Mouse (Mus musculus) spleen, embryonic (tissue): Measurements from ENCODE around the gene Arpc3.
"Not testable (repeated sequence)": the region's sequence is repeated elsewhere in the genome, so short reads cannot be mapped to it uniquely, and the experiment has no call there.

Source experiments
- CTCF ChIA-PET: fragments of 350-600 bp; sonication (Branson Sonifier 250); formaldehyde crosslinking; loops from one replicate; lab custom pipeline; 2022; lab: Charles Lee

The Arpc3 gene

GRCm38 (mm10) chr5:122430036-122430775 is 38.5 kb downstream of the Arpc3 start:
- CTCF ChIA-PET: no interaction called here

DNA sequence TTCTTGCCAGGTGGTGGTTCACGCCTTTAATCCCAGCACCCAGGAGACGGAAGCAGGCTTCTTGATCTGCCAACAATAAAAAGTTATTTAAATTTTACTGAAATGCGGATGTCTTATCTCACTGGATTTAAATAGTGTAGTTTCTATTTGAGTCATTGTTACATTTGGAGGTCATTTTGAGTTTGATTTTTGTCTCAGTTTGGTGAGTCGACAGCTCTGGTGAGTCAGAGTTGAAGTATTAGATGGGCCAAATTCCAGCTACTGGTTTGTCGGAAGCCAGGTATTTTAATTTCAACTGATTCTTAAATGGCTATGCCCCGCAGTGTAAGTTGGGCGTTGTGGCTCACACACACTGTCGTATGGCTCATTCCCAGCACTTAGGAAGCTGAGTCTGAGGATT is 39.5 kb downstream of the Arpc3 start:
- CTCF ChIA-PET: interaction anchor here (0.5 kb wide), 1 partner anchor 242 kb away, joined by 28 read pairs; no protein-coding TSS in a partner anchor

DNA sequence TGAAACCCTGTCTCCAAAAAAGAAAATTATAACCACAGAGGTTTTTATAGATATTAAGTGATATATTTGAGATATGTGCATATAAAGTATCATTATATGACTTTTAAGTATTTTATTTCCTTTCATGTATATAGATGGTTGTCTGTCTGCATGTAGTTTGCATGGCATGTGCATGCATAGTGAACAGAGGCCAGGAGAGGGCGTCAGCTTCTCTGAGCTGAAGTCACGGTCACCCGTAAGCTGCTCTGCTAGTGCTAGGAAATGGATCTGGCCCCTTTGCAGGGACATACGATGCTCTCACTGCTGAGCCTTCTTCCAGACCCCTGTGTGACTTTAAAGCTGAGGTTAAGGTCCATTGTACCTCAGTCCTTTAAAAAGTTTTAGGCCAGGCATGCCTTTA is 42.9 kb downstream of the Arpc3 start:
- CTCF ChIA-PET: interaction anchor here (0.7 kb wide), 1 partner anchor 269 kb away, joined by 3 read pairs; no protein-coding TSS in a partner anchor

DNA sequence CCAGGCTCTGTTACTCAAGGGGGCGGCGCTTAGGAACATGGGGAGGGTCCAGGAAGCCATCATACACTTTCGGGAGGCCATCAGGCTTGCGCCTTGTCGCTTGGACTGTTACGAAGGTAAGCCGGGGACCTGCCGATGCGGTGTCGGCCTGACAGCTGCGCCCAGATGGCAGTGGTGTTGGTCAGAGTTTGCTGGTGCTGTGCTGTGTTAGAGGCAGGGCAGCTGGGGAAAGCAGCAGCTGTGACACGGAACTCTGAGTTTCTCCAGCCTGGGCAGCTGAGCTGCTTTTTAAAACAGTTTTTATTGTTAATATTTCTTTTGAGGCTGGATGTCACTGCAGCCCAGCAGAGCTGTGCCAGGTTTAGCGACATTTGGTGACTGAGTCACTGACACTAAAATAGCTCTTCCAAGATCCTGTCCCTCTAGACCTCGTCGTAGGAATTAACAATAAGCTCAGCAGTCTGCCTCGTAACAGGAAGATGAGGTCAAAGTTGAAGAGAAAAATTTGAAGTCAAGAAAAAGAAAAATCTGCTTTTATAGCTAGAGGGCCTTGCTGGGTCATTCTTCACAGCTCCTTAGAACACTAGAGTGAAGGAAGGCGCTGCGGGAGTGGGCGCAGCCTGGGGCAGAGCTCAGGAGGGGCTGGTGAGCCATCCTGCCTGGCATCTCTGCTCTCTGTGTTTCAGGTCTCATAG is 47.9 kb downstream of the Arpc3 start:
- CTCF ChIA-PET: no interaction called here

DNA sequence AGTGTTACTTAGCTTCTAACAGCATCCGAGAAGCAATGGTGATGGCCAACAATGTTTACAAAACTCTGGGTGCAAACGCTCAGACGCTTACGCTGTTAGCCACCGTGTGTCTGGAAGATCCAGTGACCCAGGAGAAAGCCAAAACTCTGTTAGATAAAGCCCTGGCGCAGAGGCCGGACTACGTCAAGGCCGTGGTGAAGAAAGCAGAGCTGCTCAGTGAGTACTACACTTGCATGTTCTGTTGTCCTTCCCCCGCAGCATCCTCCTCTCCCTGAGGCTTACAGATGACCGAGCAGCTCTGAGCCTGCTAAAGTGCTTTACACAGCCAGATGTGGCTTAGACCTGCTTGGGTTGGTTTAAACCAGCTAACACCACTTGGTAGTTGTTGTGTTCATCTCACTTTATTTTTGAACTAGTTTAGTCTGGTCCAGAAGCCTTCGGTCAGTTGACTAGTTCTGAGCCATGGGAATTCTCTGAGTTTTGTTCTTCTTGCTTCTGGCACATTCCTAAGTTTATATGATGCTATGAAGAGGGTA is 48.5 kb downstream of the Arpc3 start:
- CTCF ChIA-PET: no interaction called here

DNA sequence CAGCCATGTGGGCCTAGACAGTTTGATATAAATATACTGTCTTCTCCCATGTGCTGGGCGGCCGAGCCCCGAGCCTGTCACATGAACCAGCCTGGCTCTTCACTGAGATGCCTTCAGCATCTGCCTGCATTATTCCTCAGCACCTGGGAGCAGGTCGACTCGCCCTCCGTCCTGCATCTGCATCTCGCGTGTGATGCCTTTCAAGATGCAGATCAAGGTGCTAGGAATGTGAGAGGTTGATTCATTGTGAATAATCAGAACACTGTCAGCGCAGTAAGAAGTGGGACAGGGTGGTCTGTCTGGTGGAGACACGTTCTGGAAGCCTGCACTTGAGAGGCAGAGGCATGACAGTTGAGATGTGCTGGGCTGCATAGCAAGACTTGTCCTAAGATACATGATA is 52.8 kb downstream of the Arpc3 start:
- CTCF ChIA-PET: no interaction called here

- CTCF ChIA-PET: no interaction called here
Measured at GRCm38 (mm10) chr5:122445051-122445610, 53.5 kb downstream of the Arpc3 start.

DNA sequence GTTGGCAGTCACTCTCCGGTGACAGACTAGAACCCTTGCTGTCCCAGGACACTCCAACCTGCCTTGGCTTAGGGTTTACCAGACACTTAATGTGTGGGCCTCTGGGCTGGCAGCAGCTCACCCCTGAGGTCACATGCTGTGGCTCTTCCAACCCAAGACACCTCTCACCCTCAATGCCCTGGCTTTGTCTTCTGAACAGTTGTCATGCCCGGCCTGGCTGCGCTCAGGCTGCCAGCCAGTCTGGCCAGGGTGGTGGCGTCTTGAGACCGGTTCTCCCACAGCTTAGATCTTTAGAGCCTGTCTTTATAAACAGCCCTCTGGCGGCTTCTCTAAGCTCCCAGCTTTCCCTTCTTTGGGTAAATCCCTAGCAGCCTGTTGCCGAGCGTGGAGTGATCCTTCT is 56.2 kb downstream of the Arpc3 start:
- CTCF ChIA-PET: no interaction called here

DNA sequence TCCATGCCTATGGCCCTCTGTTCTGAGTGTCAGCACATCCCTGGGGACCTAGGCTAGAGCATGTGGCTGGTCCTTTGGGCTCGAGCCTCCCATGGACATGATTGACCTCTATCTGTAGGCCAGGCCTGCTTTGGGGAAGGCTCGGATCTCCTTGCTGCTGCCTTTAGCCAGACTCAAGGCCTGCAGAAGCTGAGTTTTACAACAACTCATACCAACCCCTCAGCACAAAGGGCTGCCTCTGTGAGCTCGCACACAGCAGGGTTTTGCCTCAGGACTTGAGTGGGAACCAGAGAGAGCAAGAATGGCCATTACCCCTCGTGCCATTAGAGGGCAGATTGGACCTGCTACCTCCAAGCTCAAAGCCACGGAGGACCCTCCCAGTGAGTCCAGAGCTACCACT is 57.2 kb downstream of the Arpc3 start:
- CTCF ChIA-PET: interaction anchor here (0.6 to 0.7 kb wide), 2 partner anchors 126 to 277 kb away, joined by 3 to 6 read pairs; no protein-coding TSS in a partner anchor

DNA sequence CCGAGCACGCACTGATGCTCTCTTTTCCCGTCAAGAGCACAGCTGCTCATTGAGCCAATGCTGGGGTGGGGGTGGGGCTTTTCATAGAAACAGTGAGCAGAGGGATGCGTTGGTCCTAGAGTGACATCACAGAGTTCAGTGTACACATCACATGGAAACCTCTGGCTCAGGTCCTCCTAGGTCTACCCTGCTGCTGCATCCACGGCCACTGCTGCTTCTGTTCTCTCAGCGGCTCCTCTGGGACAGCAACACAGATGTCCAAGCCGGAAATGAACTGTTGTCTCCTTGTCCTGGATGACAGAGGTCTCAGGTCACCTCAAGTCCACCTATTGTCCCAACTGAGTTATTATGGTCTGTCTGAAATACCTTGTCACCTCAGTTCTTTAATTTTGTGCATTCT is 58.3 kb downstream of the Arpc3 start:
- CTCF ChIA-PET: no interaction called here

DNA sequence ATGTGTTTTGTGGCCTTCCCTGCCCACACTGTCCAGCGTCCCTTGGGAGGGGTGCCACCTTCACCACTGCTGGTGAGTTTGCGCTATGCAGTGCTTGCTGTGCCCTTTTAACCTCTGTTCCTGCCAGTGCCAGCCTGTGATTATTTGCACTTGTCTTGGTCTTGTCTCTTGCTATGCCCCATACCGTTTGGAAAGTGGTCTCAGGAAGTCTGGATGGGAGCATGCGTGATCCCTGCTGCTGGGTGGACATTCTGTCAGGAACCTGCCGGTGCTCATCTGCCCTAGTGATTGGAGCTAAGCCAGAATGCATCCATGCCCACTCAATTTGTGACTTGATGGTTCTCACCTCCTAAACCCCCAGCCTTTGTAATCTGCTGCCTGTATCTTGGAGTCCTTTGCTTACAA is 59.2 kb downstream of the Arpc3 start:
- CTCF ChIA-PET: no interaction called here

GRCm38 (mm10) chr5:122451324-122451723 is 59.6 kb downstream of the Arpc3 start:
- CTCF ChIA-PET: no interaction called here

DNA sequence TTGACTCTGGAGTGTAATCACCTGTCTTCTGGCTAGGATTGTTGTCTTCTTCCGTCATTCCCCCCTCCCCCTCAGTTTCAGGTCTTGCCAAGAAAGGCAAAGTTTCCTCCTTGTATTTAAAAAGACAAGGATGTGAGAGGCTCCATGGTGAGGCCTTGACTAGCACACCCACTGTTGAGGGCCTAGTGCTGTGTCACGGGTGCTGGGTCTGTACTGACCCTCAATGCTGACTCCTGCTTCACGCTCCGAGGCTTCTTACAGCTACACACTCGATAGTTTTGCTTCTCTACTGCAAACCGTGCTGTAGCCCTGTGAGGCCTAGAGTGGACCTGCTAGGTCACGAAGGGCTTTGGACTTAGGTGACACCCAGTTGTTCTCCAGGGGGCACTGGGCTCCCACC is 60.5 kb downstream of the Arpc3 start:
- CTCF ChIA-PET: no interaction called here

DNA sequence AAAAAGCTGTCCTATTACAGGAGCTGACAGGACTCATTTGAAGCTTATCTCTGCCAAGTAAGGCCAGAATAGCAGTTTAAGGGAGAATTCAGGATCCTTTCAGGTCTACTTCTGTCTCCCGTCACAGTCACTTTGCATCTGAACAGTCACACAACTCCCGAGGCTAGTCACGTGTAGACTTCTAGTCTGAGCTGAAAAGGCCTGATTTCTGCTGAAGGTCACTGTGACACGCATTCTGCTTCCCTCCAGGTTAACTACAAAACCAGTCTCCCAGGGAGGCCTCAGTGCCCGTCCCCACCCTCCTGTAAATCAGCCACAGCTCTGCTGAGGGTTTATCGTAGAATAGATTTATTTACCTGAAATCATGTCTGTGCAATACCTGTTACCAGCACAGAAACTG is 61.5 kb downstream of the Arpc3 start:
- CTCF ChIA-PET: interaction anchor here (0.6 kb wide), 1 partner anchor 130 kb away, joined by 5 read pairs; no protein-coding TSS in a partner anchor

DNA sequence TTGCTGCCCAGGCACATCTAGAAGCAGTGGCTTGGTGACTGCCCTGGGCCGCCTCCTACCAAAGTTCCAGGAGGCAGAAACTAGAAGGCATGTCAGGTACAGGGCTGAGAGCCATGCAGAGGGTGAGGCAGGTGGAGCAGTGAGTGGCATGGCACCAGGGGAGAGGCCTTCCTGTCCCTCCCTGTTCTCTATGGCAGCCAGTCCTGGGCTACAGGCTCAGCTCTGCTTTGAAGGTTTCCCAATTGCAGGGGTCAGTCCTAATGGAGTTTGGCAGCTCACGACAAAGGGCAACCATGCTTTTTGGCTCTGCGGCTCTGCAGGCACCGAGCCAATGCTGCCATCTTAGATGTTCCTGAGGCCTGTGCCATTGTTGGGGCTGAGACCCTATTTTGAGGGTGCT is 62.8 kb downstream of the Arpc3 start:
- CTCF ChIA-PET: no interaction called here

GRCm38 (mm10) chr5:122454883-122455282 is 63.2 kb downstream of the Arpc3 start:
- CTCF ChIA-PET: no interaction called here

- CTCF ChIA-PET: no interaction called here
Measured at GRCm38 (mm10) chr5:122455584-122455983, 63.9 kb downstream of the Arpc3 start.

DNA sequence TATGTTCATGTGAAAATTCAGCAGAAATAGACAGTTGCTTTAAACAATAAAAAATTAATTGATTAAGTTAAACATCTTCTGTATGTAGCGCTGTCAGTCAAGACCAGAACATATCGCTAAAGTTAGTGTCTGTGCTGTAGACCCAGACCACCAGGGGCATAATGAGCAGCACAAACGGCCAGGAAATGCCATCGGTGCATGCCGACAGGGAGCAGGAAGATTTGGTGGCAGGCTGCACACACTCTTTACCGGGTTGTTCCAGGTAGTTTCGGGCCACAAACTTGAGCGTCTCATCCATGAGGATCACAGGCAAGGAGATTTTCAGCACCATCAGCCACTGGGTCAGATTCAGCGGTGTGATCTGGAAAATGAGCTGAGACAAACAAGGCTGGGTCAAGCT is 65.4 kb downstream of the Arpc3 start:
- CTCF ChIA-PET: not testable (repeated sequence)

- CTCF ChIA-PET: interaction anchor here (0.5 kb wide), 1 partner anchor 103 kb away, joined by 10 read pairs; no protein-coding TSS in a partner anchor
Measured at GRCm38 (mm10) chr5:122458066-122458465, 66.4 kb downstream of the Arpc3 start.

DNA sequence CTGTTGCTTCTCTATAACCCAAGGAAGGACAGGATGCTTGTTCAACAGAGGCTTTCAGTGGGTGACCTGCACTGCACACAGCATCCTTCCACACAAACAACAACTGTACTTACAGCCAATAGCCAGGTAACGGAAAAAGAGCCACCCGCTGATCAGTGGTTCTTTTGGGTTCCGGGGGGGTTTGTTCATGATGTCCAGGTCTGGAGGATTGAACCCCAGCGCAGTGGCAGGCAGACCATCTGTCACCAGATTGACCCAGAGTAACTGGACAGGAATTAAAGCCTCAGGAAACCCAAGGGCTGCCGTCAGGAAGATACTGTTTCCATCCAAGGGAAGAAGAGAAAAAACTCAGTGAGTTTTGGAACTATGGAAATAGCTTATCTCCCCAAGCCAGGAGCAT is 67.7 kb downstream of the Arpc3 start:
- CTCF ChIA-PET: no interaction called here

DNA sequence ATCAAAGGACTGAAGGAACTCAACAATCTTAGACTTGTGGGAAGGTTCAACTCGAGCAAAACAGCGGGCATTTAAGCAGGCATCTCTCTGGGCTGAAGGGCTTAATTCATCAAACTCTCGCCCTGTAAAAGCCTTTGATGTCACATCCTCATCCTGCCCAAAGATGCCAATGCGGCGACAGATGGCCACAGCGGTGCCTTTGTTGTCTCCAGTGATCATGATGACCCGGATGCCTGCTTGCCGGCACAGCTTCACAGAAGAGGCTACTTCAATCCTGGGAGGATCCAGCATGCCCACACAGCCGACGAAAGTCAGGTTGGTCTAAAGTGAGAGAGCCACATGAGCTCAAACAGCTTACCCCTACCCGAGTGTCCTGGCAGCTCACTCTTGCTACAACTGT is 69.0 kb downstream of the Arpc3 start:
- CTCF ChIA-PET: interaction anchor here (0.6 to 1.0 kb wide), 2 partner anchors 20 to 63 kb away, joined by 3 to 8 read pairs; no protein-coding TSS in a partner anchor

- CTCF ChIA-PET: no interaction called here
Measured at GRCm38 (mm10) chr5:122461431-122461830, 69.8 kb downstream of the Arpc3 start.
